Mouse (Mus musculus): ENCODE measurements at regions not wholly inside any gene's neighbourhood (a gene's known extent, or its start where the extent isn't known, plus 50 kb on each side); places are given as distances from the start of the nearest gene placed in this dataset.

DNA sequence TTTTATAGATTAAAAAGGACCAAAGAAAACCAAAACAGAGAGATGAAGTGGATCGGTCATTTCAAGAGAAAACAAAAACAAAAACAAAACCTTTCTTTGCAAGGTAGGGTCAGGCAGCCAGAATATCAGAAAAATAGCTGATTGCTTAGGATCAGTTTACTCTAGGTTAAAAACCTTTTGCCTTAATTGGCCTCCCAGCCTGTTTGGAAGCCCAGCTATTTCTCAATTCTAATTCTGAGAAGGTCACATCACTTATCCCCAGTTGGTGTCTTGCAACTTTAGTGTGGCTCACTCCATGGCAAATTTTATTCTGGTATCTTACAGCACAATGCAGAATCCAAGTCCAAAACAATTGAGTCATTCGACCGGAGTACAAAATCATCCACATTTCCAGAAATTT, 70.0 kb downstream of the 1190002N15Rik start:
- no peak overlapping the region for H3K27ac ChIP-seq (ENCODE audit: insufficient read depth, low read depth, low read length)
- no peaks in the 10 kb centered on the region for H3K36me3 ChIP-seq (ENCODE audit: control insufficient read depth, insufficient read depth, low read length)
- H3K27me3 ChIP-seq (replicated peaks; ENCODE audit: control insufficient read depth, insufficient read depth, low read length): no peaks in the 10 kb centered on the region; the same call in 1 of the 2 replicates
- TF ChIP-seq CTCF (conservative IDR thresholded peaks at IDR 0.05; ENCODE audit: insufficient read depth, insufficient read length, low read depth, low read length): no peak
- no peak for TF ChIP-seq POLR2A (IDR thresholded peaks at IDR 0.05; ENCODE audit: low read depth, low read length)
- no peak overlapping the region for H3K4me3 ChIP-seq (ENCODE audit: insufficient read depth, low read depth, low read length)
- 88% methylated on average over 3 of the region's 3 CpGs for WGBS
- no peaks in the 10 kb centered on the region for H3K4me1 ChIP-seq (ENCODE audit: control insufficient read depth, insufficient read depth, low read length)
- no peak for DNase-seq

DNA sequence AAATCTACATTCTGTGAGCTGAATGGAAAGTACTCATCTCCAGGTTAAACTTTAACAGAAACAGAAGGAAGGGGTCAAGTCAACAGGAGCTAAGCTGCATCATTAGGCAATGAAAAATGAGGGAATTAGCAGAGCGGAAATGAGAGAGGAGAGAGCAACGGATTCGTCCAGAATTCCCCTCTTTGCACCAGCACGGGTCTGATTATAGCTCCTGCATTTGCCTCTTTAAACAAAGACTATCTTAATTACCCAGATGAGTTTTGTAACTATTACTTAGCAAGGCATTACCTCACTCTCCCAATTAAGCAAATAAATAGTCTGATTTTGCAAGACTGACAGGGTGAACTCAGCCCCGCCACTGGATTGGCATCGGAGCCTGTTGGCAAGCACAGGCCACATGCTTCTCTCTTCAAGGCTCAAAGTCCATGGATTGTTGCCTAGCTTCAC, 81.8 kb downstream of the 1190002N15Rik start:
- Histone ChIP-seq H3K27ac (ENCODE audit: insufficient read depth, low read depth, low read length) (no peak overlapping the region), H3K4me3 (ENCODE audit: insufficient read depth, low read depth, low read length) (no peak overlapping the region), H3K27me3 (replicated peaks; ENCODE audit: control insufficient read depth, insufficient read depth, low read length) (peaks cover 3% of the 10 kb centered on the region), H3K4me1 (ENCODE audit: control insufficient read depth, insufficient read depth, low read length) (no peaks in the 10 kb centered on the region), H3K36me3 (ENCODE audit: control insufficient read depth, insufficient read depth, low read length) (no peaks in the 10 kb centered on the region)
- TF ChIP-seq POLR2A (IDR thresholded peaks at IDR 0.05; ENCODE audit: low read depth, low read length) (no peak), CTCF (conservative IDR thresholded peaks at IDR 0.05; ENCODE audit: insufficient read depth, insufficient read length, low read depth, low read length) (no peak)
- DNase-seq: peak; percentile 89
- 34% methylated on average over 6 of the region's 6 CpGs for WGBS

DNA sequence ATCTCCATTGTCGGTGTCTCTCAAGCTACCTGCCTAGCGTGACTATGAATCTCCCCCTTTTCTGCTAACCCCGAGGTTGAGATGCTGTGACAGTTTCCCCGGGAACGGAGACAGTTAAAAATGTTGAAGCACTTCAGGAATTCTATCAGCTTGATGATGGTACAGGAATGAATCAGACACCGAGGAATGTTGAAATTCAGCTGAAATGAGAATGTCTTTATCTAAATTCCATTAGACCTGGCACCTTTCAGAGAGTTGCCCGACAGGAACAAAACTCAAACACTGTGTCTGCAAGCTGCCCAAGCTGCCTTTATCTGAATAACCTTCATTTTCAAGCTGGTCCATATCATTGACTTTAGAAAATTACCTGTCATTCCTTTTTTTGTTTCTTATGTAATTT, 82.4 kb downstream of the 1190002N15Rik start:
- TF ChIP-seq CTCF (conservative IDR thresholded peaks at IDR 0.05; ENCODE audit: insufficient read depth, insufficient read length, low read depth, low read length) (no peak), POLR2A (IDR thresholded peaks at IDR 0.05; ENCODE audit: low read depth, low read length) (no peak)
- H3K36me3 ChIP-seq (ENCODE audit: control insufficient read depth, insufficient read depth, low read length): no peaks in the 10 kb centered on the region
- no peak for DNase-seq
- WGBS: 64% methylated on average over 7 of the region's 7 CpGs
- no peak overlapping the region for H3K4me3 ChIP-seq (ENCODE audit: insufficient read depth, low read depth, low read length)
- peaks cover 3% of the 10 kb centered on the region for H3K27me3 ChIP-seq (replicated peaks; ENCODE audit: control insufficient read depth, insufficient read depth, low read length)
- H3K4me1 ChIP-seq (ENCODE audit: control insufficient read depth, insufficient read depth, low read length): no peaks in the 10 kb centered on the region
- H3K27ac ChIP-seq (ENCODE audit: insufficient read depth, low read depth, low read length): no peak overlapping the region

DNA sequence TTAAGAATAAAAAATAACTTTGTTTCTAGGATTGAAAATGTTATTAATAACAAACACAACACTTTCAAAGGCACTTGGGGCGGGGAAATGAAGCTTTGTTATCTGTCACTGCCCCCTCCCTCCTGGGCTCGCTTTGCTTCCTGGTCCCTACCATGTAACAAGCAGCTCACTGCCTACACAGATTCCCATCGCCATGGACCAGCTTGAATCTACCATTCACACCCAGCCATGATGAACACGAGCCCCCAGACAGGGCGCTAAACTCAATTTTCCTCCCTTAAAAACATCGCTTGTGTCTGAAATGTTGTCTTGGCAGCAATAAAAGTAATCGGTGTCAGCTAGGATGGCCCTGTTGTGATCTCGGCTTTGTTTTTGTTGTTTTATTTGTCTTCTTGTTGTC, 88.0 kb downstream of the 1190002N15Rik start:
- DNase-seq: no peak
- no peaks in the 10 kb centered on the region for H3K36me3 ChIP-seq (ENCODE audit: control insufficient read depth, insufficient read depth, low read length)
- H3K4me1 ChIP-seq (ENCODE audit: control insufficient read depth, insufficient read depth, low read length): no peaks in the 10 kb centered on the region
- no peak overlapping the region for H3K27ac ChIP-seq (ENCODE audit: insufficient read depth, low read depth, low read length)
- peaks cover 3% of the 10 kb centered on the region; the same call in 1 of the 2 replicates for H3K27me3 ChIP-seq (replicated peaks; ENCODE audit: control insufficient read depth, insufficient read depth, low read length)
- TF ChIP-seq POLR2A (IDR thresholded peaks at IDR 0.05; ENCODE audit: low read depth, low read length) (no peak), CTCF (conservative IDR thresholded peaks at IDR 0.05; ENCODE audit: insufficient read depth, insufficient read length, low read depth, low read length) (no peak)
- no peak overlapping the region for H3K4me3 ChIP-seq (ENCODE audit: insufficient read depth, low read depth, low read length)
- 72% methylated on average over 8 of the region's 8 CpGs for WGBS

DNA sequence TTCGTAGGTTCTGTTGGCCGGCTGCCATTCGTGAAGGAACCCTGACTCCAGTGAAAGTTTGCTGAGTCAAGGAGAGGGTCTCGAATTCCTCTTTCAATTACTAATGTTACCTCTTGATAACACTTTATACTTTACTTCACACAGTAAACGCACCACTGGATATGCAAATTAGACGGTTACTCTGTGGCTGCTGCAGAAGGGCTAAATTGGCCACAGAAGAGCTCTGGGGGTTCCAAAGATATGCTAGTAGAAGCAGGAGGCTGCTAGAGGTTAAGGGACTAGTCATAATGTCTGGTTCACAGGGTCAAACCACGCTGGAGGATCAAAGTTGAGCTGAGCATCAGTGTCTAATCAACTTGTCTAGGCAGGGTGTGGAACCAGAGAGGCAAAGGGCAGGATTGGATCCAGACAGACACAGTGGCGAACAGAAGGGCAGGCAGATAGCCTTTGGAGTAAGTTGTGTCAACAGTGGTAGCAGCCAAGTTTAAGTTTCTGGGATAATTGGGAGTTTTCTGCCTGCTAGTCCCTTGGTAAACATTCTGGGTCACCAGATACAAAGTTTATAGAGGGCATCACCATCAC, 91.6 kb downstream of the 1190002N15Rik start:
- no peak for TF ChIP-seq POLR2A (IDR thresholded peaks at IDR 0.05; ENCODE audit: low read depth, low read length)
- TF ChIP-seq CTCF (conservative IDR thresholded peaks at IDR 0.05; ENCODE audit: insufficient read depth, insufficient read length, low read depth, low read length): no peak
- Histone ChIP-seq H3K27me3 (replicated peaks; ENCODE audit: control insufficient read depth, insufficient read depth, low read length) (no peaks in the 10 kb centered on the region), H3K27ac (ENCODE audit: insufficient read depth, low read depth, low read length) (no peak overlapping the region), H3K4me3 (ENCODE audit: insufficient read depth, low read depth, low read length) (no peak overlapping the region), H3K4me1 (ENCODE audit: control insufficient read depth, insufficient read depth, low read length) (no peaks in the 10 kb centered on the region), H3K36me3 (ENCODE audit: control insufficient read depth, insufficient read depth, low read length) (no peaks in the 10 kb centered on the region)
- WGBS: 46% methylated on average over 8 of the region's 8 CpGs
- DNase-seq: no peak

DNA sequence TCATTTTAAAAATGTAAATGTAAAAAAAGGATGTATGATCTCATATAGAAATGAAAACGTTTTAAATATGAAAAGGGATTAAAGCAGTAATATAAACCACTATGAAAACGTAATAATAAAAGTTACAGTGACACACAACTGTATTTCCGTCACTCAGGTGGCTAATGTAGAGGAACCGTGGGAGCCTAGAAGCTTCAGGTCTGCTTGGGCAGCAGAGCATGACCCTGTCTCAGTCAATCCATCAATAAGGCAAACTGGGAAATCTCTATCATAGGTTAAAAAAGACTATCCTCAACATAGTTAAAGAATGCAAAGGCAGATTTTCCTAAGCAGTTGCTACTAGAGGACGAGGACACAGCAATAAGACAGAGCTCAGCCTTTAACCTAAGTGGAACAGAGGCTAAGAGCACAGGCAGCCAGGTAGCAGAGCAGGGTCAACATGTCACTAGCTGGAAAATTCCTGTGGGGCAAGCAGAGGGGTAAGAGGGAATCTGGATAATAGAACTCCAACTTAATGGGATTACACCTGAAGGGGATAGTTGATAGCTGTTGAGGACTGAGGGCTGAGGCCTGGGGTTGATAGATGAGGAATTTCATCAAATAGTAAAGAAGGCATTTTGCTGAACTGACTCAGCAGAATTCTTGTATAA, 93.6 kb downstream of the 1190002N15Rik start:
- no peaks in the 10 kb centered on the region for H3K36me3 ChIP-seq (ENCODE audit: control insufficient read depth, insufficient read depth, low read length)
- 49% methylated on average over 5 of the region's 5 CpGs for WGBS
- H3K4me3 ChIP-seq (ENCODE audit: insufficient read depth, low read depth, low read length): no peak overlapping the region
- H3K4me1 ChIP-seq (ENCODE audit: control insufficient read depth, insufficient read depth, low read length): no peaks in the 10 kb centered on the region
- TF ChIP-seq POLR2A (IDR thresholded peaks at IDR 0.05; ENCODE audit: low read depth, low read length): no peak
- TF ChIP-seq CTCF (conservative IDR thresholded peaks at IDR 0.05; ENCODE audit: insufficient read depth, insufficient read length, low read depth, low read length): no peak
- DNase-seq: no peak
- H3K27me3 ChIP-seq (replicated peaks; ENCODE audit: control insufficient read depth, insufficient read depth, low read length): no peaks in the 10 kb centered on the region; the same call in 1 of the 2 replicates
- no peak overlapping the region for H3K27ac ChIP-seq (ENCODE audit: insufficient read depth, low read depth, low read length)

DNA sequence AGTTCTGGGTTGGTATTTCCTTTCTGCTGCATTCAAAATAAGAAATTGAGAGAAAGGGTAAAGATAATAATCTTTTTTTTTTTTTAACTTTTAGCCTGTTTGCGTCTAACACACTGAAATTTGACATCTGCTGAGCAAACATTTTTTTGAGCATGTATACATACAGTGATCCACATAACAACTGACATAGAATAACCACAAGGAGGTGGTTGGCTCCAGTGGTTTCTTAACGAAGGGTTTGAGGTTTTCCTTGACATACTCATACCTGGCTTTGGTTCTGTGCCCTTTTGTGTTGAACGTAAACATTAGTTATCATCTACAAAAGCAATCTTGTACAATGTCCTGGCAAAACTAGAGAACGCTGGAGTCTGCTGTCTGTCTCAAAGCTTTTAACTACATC, 96.5 kb downstream of the 1190002N15Rik start:
- Histone ChIP-seq H3K27ac (ENCODE audit: insufficient read depth, low read depth, low read length) (no peak overlapping the region), H3K4me3 (ENCODE audit: insufficient read depth, low read depth, low read length) (no peak overlapping the region), H3K4me1 (ENCODE audit: control insufficient read depth, insufficient read depth, low read length) (no peaks in the 10 kb centered on the region), H3K36me3 (ENCODE audit: control insufficient read depth, insufficient read depth, low read length) (no peaks in the 10 kb centered on the region), H3K27me3 (replicated peaks; ENCODE audit: control insufficient read depth, insufficient read depth, low read length) (no peaks in the 10 kb centered on the region; the same call in 1 of the 2 replicates)
- DNase-seq: no peak
- 77% methylated on average over 4 of the region's 4 CpGs for WGBS
- TF ChIP-seq POLR2A (IDR thresholded peaks at IDR 0.05; ENCODE audit: low read depth, low read length) (no peak), CTCF (conservative IDR thresholded peaks at IDR 0.05; ENCODE audit: insufficient read depth, insufficient read length, low read depth, low read length) (no peak)

All from kidney, adult 2 months (tissue).